Mouse (Mus musculus) ZHBTc4 (cell line): ENCODE data around the gene Gm1113.

Source experiments
- DNase-seq: peaks from one replicate; pipeline ENCODE4 v3.0.0-alpha.2; 2011; ENCODE audit warnings: low read depth, low spot score

Gene Gm1113

GRCm38 (mm10) chr9:35529141-35529540, 11.1 kb upstream of the Gm1113 start:
- no peak for DNase-seq

DNA sequence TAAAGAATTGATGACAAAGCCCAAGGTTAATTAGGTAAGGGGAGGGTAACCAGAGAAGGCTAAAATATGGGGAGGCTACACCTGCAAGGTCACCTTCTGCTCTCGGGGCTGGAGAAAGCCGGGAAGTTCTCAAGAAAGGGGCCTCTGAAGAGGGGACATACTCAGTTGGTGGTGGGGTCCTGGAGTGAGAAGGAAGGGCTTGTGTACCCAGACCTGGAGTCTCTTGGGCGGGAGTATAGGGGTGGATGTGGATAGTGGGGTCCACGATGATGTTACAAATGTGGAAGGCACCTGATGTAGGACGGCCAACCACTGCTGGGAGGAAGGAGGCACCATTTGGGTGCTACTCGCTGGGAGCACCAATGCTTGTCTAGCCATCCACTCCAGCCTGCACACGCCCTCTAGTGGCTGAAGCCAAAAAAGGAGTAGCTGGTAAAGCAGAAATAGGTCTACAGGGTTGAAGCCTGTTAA, 5.9 kb upstream of the Gm1113 start:
- DNase-seq = peak; percentile 68

- DNase-seq = peak; percentile 16
These were observed 5.5 kb upstream of the Gm1113 start for GRCm38 (mm10) chr9:35523541-35523940.

DNA sequence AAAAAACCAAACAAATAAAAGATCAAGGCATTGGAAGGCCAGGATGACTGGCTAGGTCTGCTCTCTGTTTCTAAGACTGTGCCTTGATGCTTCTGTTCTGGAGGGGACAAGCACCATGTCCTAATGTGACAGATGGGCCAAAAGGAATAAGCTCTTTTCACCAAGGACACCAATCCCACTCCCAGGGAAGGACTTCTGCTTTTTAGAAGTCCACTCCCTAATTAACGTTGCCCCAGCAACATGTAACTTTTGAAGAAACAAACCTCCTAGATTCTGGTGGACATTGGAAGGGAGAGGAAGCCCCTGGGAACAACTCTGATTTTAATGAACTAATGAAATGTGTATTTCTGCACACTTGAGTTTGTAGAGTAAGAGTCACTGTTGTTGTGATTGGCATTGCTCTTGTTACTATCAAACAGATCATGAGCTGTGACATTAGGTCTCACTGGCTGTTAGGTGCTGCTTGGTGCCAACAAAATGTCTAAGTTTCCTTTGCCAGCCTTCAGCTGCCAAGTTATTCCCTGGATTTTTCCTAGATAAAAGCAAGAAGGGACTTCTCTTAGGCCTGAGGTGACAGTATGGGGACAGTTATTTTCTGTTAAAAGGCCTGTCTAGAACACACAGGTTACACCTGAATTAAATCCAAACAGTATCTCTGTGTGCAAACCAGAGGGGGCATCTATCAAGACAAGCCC, 4.9 kb upstream of the Gm1113 start:
- DNase-seq = no peak

DNA sequence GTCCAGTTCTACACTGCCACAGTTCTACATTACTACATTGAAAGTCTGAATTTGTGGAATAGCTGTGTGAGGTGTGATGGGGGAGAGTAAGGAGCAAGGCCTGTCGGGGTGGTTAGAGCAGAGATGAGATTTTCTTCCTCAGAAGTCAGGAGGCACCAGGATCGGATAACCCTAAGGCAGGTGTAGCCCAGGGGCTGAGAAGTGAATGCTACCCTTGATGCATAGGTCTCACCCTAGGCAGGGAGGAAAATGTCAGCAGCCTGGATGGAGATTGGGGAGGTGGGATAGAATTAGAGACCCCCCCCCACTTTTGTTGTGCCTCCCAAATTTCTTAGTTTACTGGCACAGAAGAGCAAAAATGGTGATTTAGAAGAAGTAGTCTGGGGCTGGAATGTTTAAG, 4.2 kb upstream of the Gm1113 start:
- DNase-seq = no peak

DNA sequence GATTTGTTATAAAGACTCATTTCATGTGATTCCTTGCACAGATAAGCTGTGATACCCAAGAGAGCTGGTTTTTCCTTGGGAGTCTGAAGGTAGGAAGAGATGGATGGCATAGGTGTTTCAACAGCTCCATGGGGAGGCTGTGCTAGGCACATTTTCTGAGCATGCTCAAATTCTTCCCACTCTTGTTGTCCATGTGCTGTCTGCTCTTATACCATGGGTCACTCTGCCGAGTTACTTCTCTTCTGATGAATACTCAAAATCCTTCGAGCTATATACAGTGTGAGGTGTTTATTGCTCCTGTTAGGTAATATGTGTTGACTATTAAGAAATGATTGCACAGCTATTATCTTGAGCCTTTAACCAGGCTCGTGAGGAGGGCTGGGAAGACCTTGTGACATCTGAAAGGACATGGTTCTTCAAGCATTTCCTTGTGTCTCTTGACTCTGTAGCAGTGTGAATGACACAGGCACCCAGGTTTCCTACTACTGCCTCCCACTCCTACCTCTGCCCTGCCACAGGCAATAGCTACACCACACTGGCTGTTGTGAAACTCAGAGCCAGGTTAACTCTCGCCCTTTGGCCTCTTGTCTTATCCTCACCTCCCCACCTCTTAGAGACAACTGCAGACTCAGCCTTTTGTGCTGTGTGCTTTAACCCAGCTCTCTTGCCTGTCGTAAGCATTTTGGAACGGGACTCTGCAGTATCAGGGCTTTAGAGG, 2.7 kb upstream of the Gm1113 start:
- DNase-seq = no peak

- DNase-seq = no peak
These were observed 1.4 kb downstream of the Gm1113 start for GRCm38 (mm10) chr9:35516711-35517110.

- no peak for DNase-seq
These were observed 1.9 kb downstream of the Gm1113 start for GRCm38 (mm10) chr9:35516182-35516581.

DNA sequence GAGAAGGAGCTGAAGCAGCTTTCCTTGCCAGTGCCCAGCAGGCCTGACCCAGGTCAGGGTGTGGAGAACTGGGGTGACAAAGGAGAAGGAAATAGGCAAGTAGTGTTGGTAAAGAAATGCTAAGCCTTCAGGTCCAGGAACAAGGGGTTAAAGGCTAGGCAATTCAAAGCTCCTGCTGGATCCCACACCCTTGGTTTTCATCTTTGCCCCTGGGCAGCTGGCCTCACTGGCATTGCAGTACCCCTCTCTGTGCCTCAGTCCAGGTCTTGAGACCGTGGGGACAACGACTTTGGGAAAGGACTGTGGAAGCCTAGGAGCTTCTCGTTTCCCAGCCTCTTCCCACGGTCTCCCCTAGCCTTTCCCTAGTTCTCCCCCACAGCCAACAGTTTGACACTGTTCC, 4.2 kb downstream of the Gm1113 start:
- no peak for DNase-seq

DNA sequence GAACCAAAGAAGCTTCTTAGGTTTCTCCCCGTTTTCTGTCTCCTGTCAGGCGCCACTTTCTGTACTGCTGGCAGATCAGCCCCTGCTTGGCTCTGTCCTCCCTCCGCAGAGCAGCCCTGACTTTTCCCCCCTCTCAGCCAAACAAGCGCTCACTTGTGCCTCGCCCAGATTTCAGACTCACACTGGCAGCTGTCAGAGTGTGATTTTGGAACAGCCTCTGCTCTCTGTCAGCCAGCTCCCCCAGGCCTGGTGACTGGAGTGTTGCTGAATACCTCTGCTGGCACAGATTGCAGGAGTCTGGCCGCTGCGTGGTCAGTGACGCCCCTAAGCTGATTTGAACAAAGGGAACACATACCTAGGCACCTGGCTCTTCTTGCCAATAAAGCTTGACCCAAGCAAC, 9.8 kb downstream of the Gm1113 start:
- no peak for DNase-seq

DNA sequence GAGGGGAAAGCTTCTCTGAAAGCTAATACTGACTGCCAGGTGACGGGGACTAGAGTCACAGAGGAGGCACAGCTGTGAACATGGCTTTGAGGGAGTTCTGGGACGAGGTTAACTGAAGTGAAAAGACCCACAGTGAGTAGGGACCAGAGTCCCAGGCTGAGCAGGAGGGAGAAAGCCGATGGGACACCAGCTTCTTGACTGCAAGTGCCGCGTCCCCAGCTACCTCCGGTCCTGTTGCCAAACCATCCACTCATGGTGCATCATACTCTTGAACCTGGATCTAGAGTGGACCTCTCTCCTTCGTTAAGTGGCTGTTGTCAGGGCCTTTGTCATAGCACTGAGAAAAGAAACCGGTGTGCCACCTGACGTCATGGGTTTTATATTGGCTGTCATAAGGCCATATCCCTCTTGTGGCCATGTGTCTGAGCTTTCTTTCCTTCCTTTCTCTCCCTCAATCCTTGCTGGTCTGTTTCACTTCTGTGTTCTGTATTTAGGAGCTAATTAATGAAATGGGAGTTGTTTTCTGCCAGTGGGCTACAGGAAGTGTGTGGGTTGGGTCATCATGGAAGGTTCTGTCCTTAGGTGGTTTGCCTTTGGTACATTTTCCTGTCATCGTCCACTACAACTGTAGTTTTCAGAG, 15.6 kb downstream of the Gm1113 start:
- no peak for DNase-seq

- no peak for DNase-seq
These were observed 18.1 kb downstream of the Gm1113 start for GRCm38 (mm10) chr9:35499946-35500345.

- DNase-seq = no peak
These were observed 22.6 kb downstream of the Gm1113 start for GRCm38 (mm10) chr9:35495471-35495870.

GRCm38 (mm10) chr9:35494937-35495336, 23.1 kb downstream of the Gm1113 start:
- no peak for DNase-seq

GRCm38 (mm10) chr9:35493733-35494092, 24.4 kb downstream of the Gm1113 start:
- DNase-seq = no peak

GRCm38 (mm10) chr9:35493033-35493732, 24.9 kb downstream of the Gm1113 start:
- DNase-seq = no peak

- DNase-seq = no peak
These were observed 26.8 kb downstream of the Gm1113 start for GRCm38 (mm10) chr9:35491109-35491866.

GRCm38 (mm10) chr9:35488496-35488895, 29.6 kb downstream of the Gm1113 start:
- DNase-seq = no peak

DNA sequence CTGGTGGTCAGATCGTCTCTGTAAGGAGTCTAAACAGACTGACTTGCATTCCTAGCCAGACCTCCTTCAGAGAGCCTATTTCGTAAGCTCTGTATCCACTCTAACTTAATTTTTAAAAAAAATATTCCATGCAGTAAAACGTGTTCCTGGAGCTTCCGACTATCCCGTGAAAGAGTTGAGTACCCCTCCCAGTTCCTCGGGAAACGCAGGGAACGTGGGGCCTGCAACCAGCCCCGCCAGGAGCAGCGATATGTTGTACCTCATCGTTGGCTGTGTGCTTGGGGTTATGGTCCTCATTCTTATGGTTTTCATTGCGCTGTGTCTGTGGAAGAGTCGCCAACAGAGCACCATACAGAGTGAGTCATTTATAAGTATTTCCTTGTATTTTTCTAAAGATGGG, 31.5 kb downstream of the Gm1113 start:
- no peak for DNase-seq

DNA sequence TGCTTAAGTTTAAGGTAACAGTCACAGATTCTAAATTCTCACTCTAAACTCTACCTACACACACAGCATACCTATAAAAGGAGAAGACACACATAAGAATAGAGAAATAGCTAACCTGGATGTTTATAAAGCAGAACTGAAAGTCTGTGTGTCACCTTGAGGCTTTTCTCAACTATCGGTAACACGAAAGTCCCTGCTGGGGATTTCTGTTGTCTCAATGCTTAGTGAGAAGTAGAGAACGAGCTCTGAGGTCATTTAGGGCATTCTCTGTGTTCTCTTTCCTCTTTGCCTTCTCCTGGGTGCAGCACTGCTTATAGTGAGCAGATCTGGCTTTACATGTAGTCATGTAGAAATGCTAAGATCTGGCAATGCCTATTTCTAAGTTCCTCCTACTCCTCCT, 34.1 kb downstream of the Gm1113 start:
- no peak for DNase-seq
